Mouse (Mus musculus) midbrain, embryonic 14.5 days (tissue): ENCODE measurements around the gene Kcnip4. TPM values are rescaled to one million over a fixed set of nuclear protein-coding genes. Genes with fewer than 3 reads are reported as not detected.

ENCODE experiments used
- ATAC-seq: fragments of 200-750 bp; cut with Nextera tagmentation; 2 replicates; pipeline ENCODE4 v1.8.0; 2017; ENCODE audit warnings: moderate number of reproducible peaks, moderate library complexity; ENCODE audit not compliant: low FRiP score, low TSS enrichment
- DNase-seq: peaks from one replicate; pipeline ENCODE4 v3.0.0-alpha.2; 2015
- H3K27ac ChIP-seq: fragments of 300-500 bp; sonication (generic); replicated peaks from 2 replicates; pipeline ENCODE4 v1.5.1; 2014; ENCODE audit warnings: mild to moderate bottlenecking, low read depth, low read length, moderate library complexity
- H3K27me3 ChIP-seq: fragments of 300-500 bp; sonication (generic); 2 replicates; pipeline ENCODE4 v1.6.1; 2014; ENCODE audit warnings: low read length, control low read depth, mixed read lengths; ENCODE audit not compliant: control insufficient read depth, insufficient read depth
- H3K36me3 ChIP-seq: fragments of 300-500 bp; sonication (generic); 2 replicates; pipeline ENCODE4 v1.6.1; 2014; ENCODE audit warnings: low read length, control low read depth; ENCODE audit not compliant: control insufficient read depth, insufficient read depth
- H3K4me1 ChIP-seq: fragments of 300-500 bp; sonication (generic); 2 replicates; pipeline ENCODE4 v1.6.1; 2014; ENCODE audit warnings: mild to moderate bottlenecking, antibody characterized with exemption, low read length, control low read depth; ENCODE audit not compliant: control insufficient read depth, insufficient read depth
- H3K4me2 ChIP-seq: fragments of 300-500 bp; sonication (generic); 2 replicates; pipeline ENCODE4 v1.6.1; 2014; ENCODE audit warnings: mild to moderate bottlenecking, low read length, moderate library complexity
- H3K4me3 ChIP-seq: fragments of 300-500 bp; sonication (generic); replicated peaks from 2 replicates; pipeline ENCODE4 v1.5.1; 2014; ENCODE audit warnings: low read depth, low read length
- H3K9ac ChIP-seq: fragments of 300-500 bp; sonication (generic); replicated peaks from 2 replicates; pipeline ENCODE4 v1.6.1; 2014; ENCODE audit warnings: mild to moderate bottlenecking, low read length, moderate library complexity
- H3K9me3 ChIP-seq: fragments of 300-500 bp; sonication (generic); 2 replicates; pipeline ENCODE4 v1.6.1; 2016; ENCODE audit warnings: low read length, control low read depth, mixed read lengths; ENCODE audit not compliant: control insufficient read depth
- WGBS: fragments of 180-500 bp; shearing (Covaris S2); extraction: QIAGEN DNeasy Blood & Tissue Kit; methylation state at CpG from one replicate; pipeline ENCODE4 v1.1.7; 2014; 5-methylcytosine and 5-hydroxymethylcytosine counted together
- polyA plus RNA-seq: library from polyadenylated mRNA; unstranded; fragments of >200 nt; fragmentation: Nextera tagmentation; extraction: Ambion mirVana; gene quantifications from 2 replicates; pipeline ENCODE4 v1.2.1, GENCODE M21; 2014

The Kcnip4 gene
- polyA plus RNA-seq, 1 experiment from 2014 or later: 18.6 TPM

- DNase-seq: no peak
- Histone ChIP-seq H3K27me3 (no peaks in the 10 kb centered on the region), H3K9me3 (no peaks in the 10 kb centered on the region), H3K4me2 (no peak overlapping the region), H3K4me3 (no peak overlapping the region), H3K27ac (no peak overlapping the region), H3K4me1 (no peaks in the 10 kb centered on the region), H3K36me3 (no peaks in the 10 kb centered on the region), H3K9ac (no peak overlapping the region)
- ATAC-seq: no peak
Observed at GRCm38 (mm10) chr5:48588014-48588413, 936.7 kb downstream of the Kcnip4 start.

DNA sequence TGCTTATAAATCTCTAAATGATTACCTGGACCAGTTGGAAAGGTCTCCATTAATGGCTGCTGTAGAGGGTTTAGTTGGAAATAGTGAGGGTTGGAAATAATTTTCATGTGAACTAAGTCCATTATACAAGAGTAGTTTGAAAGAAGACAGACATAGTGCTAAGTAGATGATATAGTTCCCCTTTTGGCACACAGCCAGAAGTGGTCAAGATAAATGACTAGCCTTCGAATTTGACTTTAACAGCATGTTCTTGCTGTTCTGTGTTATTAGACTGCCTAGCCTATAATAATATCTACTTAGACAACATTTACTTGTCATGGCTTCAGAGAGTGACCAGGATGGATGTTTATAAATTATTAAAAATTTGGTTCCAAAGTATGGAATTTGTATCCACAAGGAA, 941.3 kb downstream of the Kcnip4 start:
- 71% methylated on average over 1 of the region's 1 CpGs for WGBS
- no peaks in the 10 kb centered on the region for H3K4me1 ChIP-seq

DNA sequence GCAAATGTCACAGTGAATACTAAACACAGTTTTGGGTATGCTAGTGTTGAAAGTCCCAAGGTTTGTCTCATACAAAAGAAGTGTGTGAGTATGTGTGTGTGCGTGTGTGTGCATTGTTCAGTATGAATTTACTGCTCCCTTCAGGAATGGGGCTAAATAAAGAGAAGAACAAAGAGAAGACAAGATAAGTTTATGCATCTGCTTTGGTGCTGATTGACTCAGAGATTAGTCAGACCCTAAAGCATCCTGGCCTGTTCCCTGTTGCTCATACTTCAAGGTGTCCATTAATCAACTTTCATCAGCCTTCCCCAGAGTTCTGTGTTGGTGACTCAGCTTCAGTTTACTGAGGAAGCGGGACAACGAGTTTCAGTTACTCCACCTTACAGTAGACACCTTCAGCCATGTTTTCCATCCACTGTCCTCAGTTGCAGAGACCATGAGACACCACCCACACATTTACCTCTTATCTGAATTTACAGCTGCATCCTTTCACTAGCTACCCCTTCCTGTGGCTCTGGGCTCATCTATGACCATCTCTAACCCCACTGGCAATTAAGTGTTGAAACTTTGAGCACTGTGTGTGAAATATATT, 960.6 kb downstream of the Kcnip4 start:
- ATAC-seq (no peak), DNase-seq (no peak)
- no peaks in the 10 kb centered on the region for H3K27me3 ChIP-seq
- 79% methylated on average over 3 of the region's 3 CpGs for WGBS
- no peaks in the 10 kb centered on the region for H3K4me1 ChIP-seq
- no peaks in the 10 kb centered on the region for H3K36me3 ChIP-seq
- H3K27ac ChIP-seq: no peak overlapping the region
- H3K9ac ChIP-seq: no peak overlapping the region
- no peak overlapping the region for H3K4me3 ChIP-seq
- H3K4me2 ChIP-seq: no peak overlapping the region
- H3K9me3 ChIP-seq: no peaks in the 10 kb centered on the region

More for the DNA sequence above, 941.3 kb downstream of the Kcnip4 start:
- Histone ChIP-seq H3K4me2 (no peak overlapping the region), H3K9ac (no peak overlapping the region), H3K4me3 (no peak overlapping the region), H3K36me3 (no peaks in the 10 kb centered on the region), H3K27ac (no peak overlapping the region), H3K9me3 (no peaks in the 10 kb centered on the region), H3K27me3 (no peaks in the 10 kb centered on the region)
- DNase-seq (peak; percentile 36), ATAC-seq (no peak)

DNA sequence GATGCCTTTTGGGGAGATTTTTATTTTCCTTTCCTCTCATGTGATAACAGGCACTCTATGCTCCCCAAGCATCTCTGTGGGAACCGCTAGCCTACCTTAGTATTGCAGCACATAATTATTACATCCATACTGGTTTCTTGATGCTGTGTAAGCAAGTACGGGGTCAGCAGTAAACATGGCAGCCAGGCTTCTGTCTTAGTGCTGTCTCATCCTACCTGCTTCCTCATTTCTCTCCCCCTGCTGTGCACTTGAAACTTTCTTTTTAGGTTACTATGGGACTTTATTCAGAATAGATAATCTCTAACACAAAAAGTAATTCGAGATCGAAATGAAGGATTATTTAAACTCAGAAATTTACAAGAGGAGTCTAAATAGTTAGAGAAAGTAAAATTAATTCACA, 973.0 kb downstream of the Kcnip4 start:
- DNase-seq (no peak), ATAC-seq (no peak)
- Histone ChIP-seq H3K4me2 (no peak overlapping the region), H3K27ac (no peak overlapping the region), H3K9me3 (no peaks in the 10 kb centered on the region), H3K9ac (no peak overlapping the region), H3K4me3 (no peak overlapping the region), H3K4me1 (no peaks in the 10 kb centered on the region), H3K36me3 (no peaks in the 10 kb centered on the region), H3K27me3 (no peaks in the 10 kb centered on the region)
- 83% methylated on average over 4 of the region's 4 CpGs for WGBS

DNA sequence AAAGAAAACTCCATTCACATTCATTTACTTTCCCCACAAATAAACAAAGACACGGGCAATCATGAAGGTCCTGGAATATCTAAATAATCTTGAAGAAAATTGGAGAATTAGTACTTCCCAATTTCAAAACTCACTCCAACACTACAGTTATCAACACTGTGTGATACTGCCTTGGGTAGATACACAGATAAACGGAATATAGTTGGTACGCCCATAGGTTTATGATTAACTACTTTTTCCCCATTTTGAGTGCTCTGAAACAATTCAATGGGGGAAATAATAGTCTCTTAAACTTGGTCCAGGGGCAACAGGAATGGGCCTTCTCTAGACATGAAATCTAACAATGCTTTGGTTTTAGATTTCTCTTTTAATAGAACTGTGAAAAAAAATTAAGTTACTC, 978.9 kb downstream of the Kcnip4 start:
- no peak overlapping the region for H3K27ac ChIP-seq
- H3K27me3 ChIP-seq: no peaks in the 10 kb centered on the region
- no peaks in the 10 kb centered on the region for H3K36me3 ChIP-seq
- H3K4me2 ChIP-seq: no peak overlapping the region
- H3K9me3 ChIP-seq: no peaks in the 10 kb centered on the region
- H3K4me1 ChIP-seq: peaks cover 7% of the 10 kb centered on the region; the same call in 1 of the 2 replicates
- WGBS: 93% methylated on average over 3 of the region's 3 CpGs
- no peak overlapping the region for H3K9ac ChIP-seq
- DNase-seq: no peak
- ATAC-seq: no peak
- no peak overlapping the region for H3K4me3 ChIP-seq

DNA sequence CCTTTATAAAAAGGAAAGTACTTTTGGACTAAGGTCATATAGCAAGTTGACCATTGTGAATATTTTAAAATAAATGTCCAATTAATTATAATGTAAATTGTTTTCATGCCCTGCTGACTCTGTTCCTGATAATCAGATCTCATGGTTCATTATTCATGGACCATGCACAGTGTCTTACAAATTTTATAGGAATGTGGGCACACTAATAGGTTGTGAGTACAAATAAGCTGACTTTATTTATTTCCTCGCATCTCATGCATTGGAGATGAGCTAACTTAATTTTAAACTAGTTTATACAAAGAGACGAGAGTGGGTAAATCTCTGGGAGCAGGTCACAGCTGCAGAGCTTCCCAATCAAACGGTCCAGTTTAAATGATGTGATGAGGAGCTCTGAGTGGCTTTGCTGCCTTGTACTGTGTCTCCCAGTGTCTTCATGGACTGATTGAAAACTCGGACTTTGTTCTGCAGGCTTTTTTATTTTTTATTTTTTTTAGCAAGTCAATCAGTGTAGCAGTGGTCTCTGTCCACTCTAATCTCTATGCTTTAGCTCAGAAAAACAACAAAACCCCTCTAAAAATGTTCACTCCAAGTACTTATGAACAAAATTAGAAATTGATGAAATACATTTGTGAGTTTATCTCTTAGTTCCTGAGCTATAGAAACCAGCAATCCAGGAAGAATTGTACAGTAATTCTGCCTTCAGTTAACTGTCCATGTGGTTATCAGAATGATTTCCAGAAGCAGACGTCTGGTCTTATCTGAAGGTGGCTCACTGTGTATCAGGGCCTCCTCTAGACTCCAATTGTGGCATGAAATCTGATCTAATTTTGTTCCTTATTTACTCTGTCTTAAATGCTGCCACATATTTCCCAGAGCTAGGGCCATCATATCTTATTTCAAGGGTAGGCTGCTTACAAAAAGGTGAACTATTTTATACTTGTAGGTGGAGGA, 979.6 kb downstream of the Kcnip4 start:
- 0 out of 2 replicates have a peak, but pooled peaks have one; percentile 24 for ATAC-seq
- H3K27ac ChIP-seq: no peak overlapping the region
- no peaks in the 10 kb centered on the region for H3K36me3 ChIP-seq
- DNase-seq: peak; percentile 2
- no peak overlapping the region for H3K4me3 ChIP-seq
- H3K4me1 ChIP-seq: peaks cover 7% of the 10 kb centered on the region; the same call in 1 of the 2 replicates
- H3K9me3 ChIP-seq: no peaks in the 10 kb centered on the region
- WGBS: 32% methylated on average over 5 of the region's 5 CpGs
- no peaks in the 10 kb centered on the region for H3K27me3 ChIP-seq
- no peak overlapping the region for H3K4me2 ChIP-seq
- no peak overlapping the region for H3K9ac ChIP-seq

DNA sequence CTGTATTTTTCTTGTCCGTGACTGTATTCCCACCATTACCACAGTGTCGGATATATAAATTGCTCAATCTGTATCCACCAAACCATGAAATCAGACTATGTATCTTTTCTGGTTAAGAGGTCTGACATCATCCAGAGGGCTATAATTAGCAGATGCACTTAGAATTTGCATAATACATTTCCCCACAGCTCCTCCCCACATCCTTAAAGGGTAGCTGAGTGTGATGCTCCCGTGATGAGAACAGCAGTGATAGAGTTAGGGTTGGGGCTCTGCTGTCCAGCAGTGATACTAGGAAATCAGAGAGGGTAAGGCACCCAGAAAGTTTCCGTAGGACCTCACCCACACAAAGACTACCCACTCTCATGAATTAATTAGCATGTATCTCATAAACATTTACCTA, 1006.7 kb downstream of the Kcnip4 start:
- H3K4me1 ChIP-seq: no peaks in the 10 kb centered on the region
- WGBS: 85% methylated on average over 4 of the region's 4 CpGs
- no peak for DNase-seq
- no peaks in the 10 kb centered on the region for H3K9me3 ChIP-seq
- H3K27me3 ChIP-seq: no peaks in the 10 kb centered on the region
- no peak overlapping the region for H3K4me2 ChIP-seq
- H3K4me3 ChIP-seq: no peak overlapping the region
- H3K36me3 ChIP-seq: no peaks in the 10 kb centered on the region
- H3K9ac ChIP-seq: no peak overlapping the region
- H3K27ac ChIP-seq: no peak overlapping the region
- ATAC-seq: no peak

- DNase-seq: no peak
- no peak overlapping the region for H3K4me2 ChIP-seq
- H3K9ac ChIP-seq: no peak overlapping the region
- no peaks in the 10 kb centered on the region for H3K36me3 ChIP-seq
- H3K9me3 ChIP-seq: no peaks in the 10 kb centered on the region
- no peak overlapping the region for H3K27ac ChIP-seq
- no peaks in the 10 kb centered on the region for H3K27me3 ChIP-seq
- 65% methylated on average over 1 of the region's 1 CpGs for whole genome bisulfite sequencing
- no peak for ATAC-seq
- no peaks in the 10 kb centered on the region for H3K4me1 ChIP-seq
- H3K4me3 ChIP-seq: no peak overlapping the region
Observed at GRCm38 (mm10) chr5:48513354-48513753, 1011.4 kb downstream of the Kcnip4 start.

DNA sequence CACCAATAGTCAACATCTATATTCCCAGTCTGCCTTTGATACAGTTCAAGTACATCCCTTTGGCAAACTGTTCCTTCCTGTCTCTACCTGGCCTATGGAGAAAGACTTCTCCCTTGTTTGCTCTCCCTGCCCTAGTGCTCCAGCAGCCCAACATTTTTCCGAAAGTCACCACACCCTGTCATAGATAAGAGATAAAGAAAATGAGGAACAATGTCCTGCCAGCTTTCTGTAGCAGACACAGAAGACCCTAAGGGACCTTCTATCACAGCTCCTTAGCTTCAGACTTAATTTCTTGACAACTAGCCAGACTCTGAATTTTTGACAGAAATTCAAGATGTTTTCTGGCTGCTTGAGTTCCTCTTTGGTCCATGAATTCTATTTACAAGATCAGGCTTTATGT, 1013.4 kb downstream of the Kcnip4 start:
- DNase-seq (no peak), ATAC-seq (no peak)
- no peak overlapping the region for H3K27ac ChIP-seq
- H3K9ac ChIP-seq: no peak overlapping the region
- WGBS: 93% methylated on average over 1 of the region's 1 CpGs
- no peak overlapping the region for H3K4me2 ChIP-seq
- no peaks in the 10 kb centered on the region for H3K4me1 ChIP-seq
- no peak overlapping the region for H3K4me3 ChIP-seq
- no peaks in the 10 kb centered on the region for H3K9me3 ChIP-seq
- H3K27me3 ChIP-seq: no peaks in the 10 kb centered on the region
- no peaks in the 10 kb centered on the region for H3K36me3 ChIP-seq
